Mouse (Mus musculus) thymus, adult 2 months (tissue): ENCODE data around the gene Atg9b.

Source experiments
- CTCF ChIP-seq: fragments of 200-500 bp; IDR thresholded peaks from 2 replicates; pipeline ENCODE4 v1.5.1; 2012; ENCODE audit warnings: mild to moderate bottlenecking, control low read depth, low read length, moderate library complexity, borderline replicate concordance; ENCODE audit not compliant: control insufficient read depth, poor library complexity, insufficient read depth; ENCODE audit errors: extremely low read depth
- POLR2A ChIP-seq: fragments of 200-500 bp; IDR thresholded peaks from 2 replicates; pipeline ENCODE4 v1.6.1; 2012; ENCODE audit warnings: mild to moderate bottlenecking, low read length, control low read depth, moderate library complexity; ENCODE audit not compliant: control insufficient read depth, poor library complexity, insufficient read depth; ENCODE audit errors: extremely low read depth

DNA sequence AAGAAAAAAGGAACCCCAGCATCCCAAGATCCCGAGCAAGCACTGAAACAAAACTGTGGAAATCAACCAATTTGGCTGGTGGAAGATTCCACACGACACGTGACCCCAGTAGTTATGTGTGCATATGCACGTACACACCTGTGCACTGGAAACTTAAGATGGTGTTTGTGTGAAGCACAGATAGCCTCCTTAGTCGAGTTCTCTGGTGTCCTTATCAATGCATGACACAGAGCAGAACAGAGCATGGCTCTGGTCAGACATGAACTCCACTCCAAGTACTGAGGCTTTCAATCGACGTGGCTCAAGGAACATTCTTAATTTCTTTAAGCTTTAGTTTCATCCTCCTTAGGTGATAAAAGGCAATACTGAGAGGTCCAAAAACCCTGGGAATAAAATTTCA is 45.6 kb downstream of the Atg9b start:
- TF ChIP-seq CTCF (no peak), POLR2A (no peak)
